Mouse (Mus musculus): ENCODE measurements around the gene Gm17267. TPM values are rescaled to one million over a fixed set of nuclear protein-coding genes. Genes with fewer than 3 reads are reported as not detected.
"Not testable (repeated sequence)": the region's sequence is repeated elsewhere in the genome, so short reads cannot be mapped to it uniquely, and the experiment has no call there.

The Gm17267 gene
- polyA plus RNA-seq (2015; fragmentation: Nextera tagmentation; extraction: Ambion mirVana) = not detected in 2 replicates

DNA sequence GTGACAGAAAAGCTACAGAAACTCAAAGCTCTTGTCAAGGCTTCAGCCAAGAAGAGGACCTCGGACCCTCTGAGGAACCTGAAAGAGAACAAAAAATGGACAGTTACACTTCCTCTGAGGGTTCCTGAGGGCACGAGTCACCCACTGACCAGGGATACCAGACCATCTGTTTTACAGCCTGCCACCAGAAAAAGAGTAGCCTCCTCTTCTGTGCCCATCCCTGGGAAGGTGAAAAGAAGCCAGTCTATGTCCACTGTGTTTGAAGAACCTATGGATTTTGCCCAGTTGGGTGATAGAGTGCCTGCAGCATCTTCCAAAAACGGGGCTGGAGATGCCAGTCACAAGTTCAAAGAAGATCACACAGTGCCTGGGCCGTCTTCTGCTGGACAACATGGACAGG, at the start of gene Gm17267:
TSS of gene Gm17267 (plus strand) at position 301 of the 400 bp plus-strand sequence.
- not testable (repeated sequence) for H3K4me1 ChIP-seq; H3K9me3 ChIP-seq (replicated peaks); H3K4me3 ChIP-seq (replicated peaks); H3K4me2 ChIP-seq; H3K36me3 ChIP-seq; ATAC-seq (ENCODE audit: low FRiP score); H3K27me3 ChIP-seq (replicated peaks); H3K9ac ChIP-seq (replicated peaks); H3K27ac ChIP-seq (replicated peaks)
- no CpG with 5 or more reads among the region's 4 CpGs for WGBS
